Mouse (Mus musculus) olfactory bulb, adult 2 months (tissue): ENCODE data around the gene S100a14.

Source experiments
- CTCF ChIP-seq: fragments of 200-500 bp; IDR thresholded peaks from 2 replicates; pipeline ENCODE4 v1.5.1; 2012; ENCODE audit warnings: low read depth, mild to moderate bottlenecking, low read length, moderate library complexity; ENCODE audit not compliant: insufficient read depth
- POLR2A ChIP-seq: fragments of 200-500 bp; IDR thresholded peaks from 2 replicates; pipeline ENCODE4 v1.6.1; 2012; ENCODE audit warnings: mild to moderate bottlenecking, low read depth, low read length, moderate library complexity; ENCODE audit not compliant: insufficient read depth

GRCm38 (mm10) chr3:90488576-90488975 is 38.1 kb upstream of the S100a14 start:
- no peak for TF ChIP-seq POLR2A
- no peak for TF ChIP-seq CTCF
